In genomic region chr2:34031001-34031412, GRCm38 (mm10) we compare ENCODE assay signal across 11 mouse cellular contexts.
DNase-seq lines count a peak whose midpoint lies in the region; ATAC-seq and TF ChIP-seq lines count a peak whose summit lies in the region.
"Had no signal": no experiment of that assay in that cellular context is flagged by ENCODE, and none has a peak within 500 bp of the region (broad histone marks: within the 10 kb centered on the region; RNA-seq: fewer than 3 reads in every experiment).

No protein-coding gene starts in this region.

- peak; percentile 36 for DNase-seq in kidney, postnatal 14 days
- DNase-seq in kidney, adult 8-10 months = no peak
- peak; percentile 53 for DNase-seq in adrenal gland, postnatal 14 days
- DNase-seq in forebrain, embryonic 11.5 days (ENCODE audit: low spot score) = peak; percentile 50
- DNase-seq in midbrain, embryonic 11.5 days (ENCODE audit: low spot score, missing footprints) = peak; percentile 83
- no peak for DNase-seq in cerebellum, adult 2 months
- DNase-seq in liver, embryonic 11.5 days (ENCODE audit: low spot score) = no peak
- no peak for DNase-seq in ovary, postnatal 14 days (ENCODE audit: low spot score)
- DNase-seq: cerebellum, adult 11-12 months; right cerebral cortex, postnatal 4 days had no signal

- no peak overlapping the region for H3K4me2 ChIP-seq in forebrain, embryonic 11.5 days (ENCODE audit: low read depth, low read length, severe bottlenecking)
- H3K4me2 ChIP-seq in midbrain, embryonic 11.5 days = 0 out of 2 replicates have a peak overlapping the region, but pooled peaks have one; percentile 17
- H3K4me2 ChIP-seq in liver, embryonic 11.5 days = no peak overlapping the region
- H3K4me2 ChIP-seq: limb, embryonic 15.5 days had no signal

- H3K9ac ChIP-seq in forebrain, embryonic 11.5 days (ENCODE audit: low read length) = no peak overlapping the region
- no peak overlapping the region for H3K9ac ChIP-seq in midbrain, embryonic 11.5 days (ENCODE audit: low read length)
- no peak overlapping the region for H3K9ac ChIP-seq in liver, embryonic 11.5 days (ENCODE audit: low read depth, low read length)
- H3K9ac ChIP-seq: limb, embryonic 15.5 days had no signal

- no peak for ATAC-seq in forebrain, embryonic 11.5 days (replicated peaks; ENCODE audit: low FRiP score)
- ATAC-seq in midbrain, embryonic 11.5 days (ENCODE audit: low FRiP score) = no peak
- ATAC-seq in liver, embryonic 11.5 days (replicated peaks; ENCODE audit: low FRiP score) = no peak

- TF ChIP-seq POLR2A in cerebellum, adult 2 months (IDR thresholded peaks at IDR 0.05; ENCODE audit: borderline replicate concordance, insufficient read depth, low read length) = no peak

- no peak for TF ChIP-seq CTCF in cerebellum, adult 2 months (IDR thresholded peaks at IDR 0.05; ENCODE audit: borderline replicate concordance, insufficient read depth, low read depth, low read length)

- no peak overlapping the region for H3K4me3 ChIP-seq in forebrain, embryonic 11.5 days (ENCODE audit: low read depth, low read length)
- H3K4me3 ChIP-seq in midbrain, embryonic 11.5 days (ENCODE audit: low read depth, low read length) = no peak overlapping the region
- no peak overlapping the region for H3K4me3 ChIP-seq in cerebellum, adult 2 months (replicated peaks; ENCODE audit: insufficient read depth, low read depth, low read length)
- no peak overlapping the region for H3K4me3 ChIP-seq in liver, embryonic 11.5 days (ENCODE audit: low read depth, low read length)
- H3K4me3 ChIP-seq: limb, embryonic 15.5 days had no signal

- WGBS in forebrain, embryonic 11.5 days = 20% methylated on average over 11 of the region's 11 CpGs
- 16% methylated on average over 11 of the region's 11 CpGs for WGBS in midbrain, embryonic 11.5 days
- WGBS in cerebellum, adult 2 months = 38% methylated on average over 11 of the region's 11 CpGs
- 17% methylated on average over 11 of the region's 11 CpGs for WGBS in liver, embryonic 11.5 days

- no peaks in the 10 kb centered on the region for H3K27me3 ChIP-seq in forebrain, embryonic 11.5 days (ENCODE audit: control insufficient read depth, insufficient read depth, low read length)
- H3K27me3 ChIP-seq in midbrain, embryonic 11.5 days (ENCODE audit: control insufficient read depth, insufficient read depth, low read length) = no peaks in the 10 kb centered on the region
- H3K27me3 ChIP-seq in cerebellum, adult 2 months (ENCODE audit: control insufficient read depth, insufficient read depth, low read length) = no peaks in the 10 kb centered on the region
- no peaks in the 10 kb centered on the region for H3K27me3 ChIP-seq in liver, embryonic 11.5 days (replicated peaks; ENCODE audit: control insufficient read depth, insufficient read depth, low read length)

- H3K9me3 ChIP-seq in forebrain, embryonic 11.5 days (ENCODE audit: control insufficient read depth, low read length) = no peaks in the 10 kb centered on the region
- no peaks in the 10 kb centered on the region for H3K9me3 ChIP-seq in midbrain, embryonic 11.5 days (ENCODE audit: control insufficient read depth, low read length)
- H3K9me3 ChIP-seq in liver, embryonic 11.5 days (ENCODE audit: control insufficient read depth, low read length) = no peaks in the 10 kb centered on the region
- H3K9me3 ChIP-seq: limb, embryonic 15.5 days had no signal

- H3K27ac ChIP-seq in forebrain, embryonic 11.5 days (ENCODE audit: low read depth, low read length) = no peak overlapping the region
- 0 out of 2 replicates have a peak overlapping the region, but pooled peaks have one; percentile 14 for H3K27ac ChIP-seq in midbrain, embryonic 11.5 days (ENCODE audit: low read depth, low read length)
- no peak overlapping the region for H3K27ac ChIP-seq in cerebellum, adult 2 months (ENCODE audit: insufficient read depth, low read length)
- H3K27ac ChIP-seq in liver, embryonic 11.5 days (ENCODE audit: low read depth, low read length) = no peak overlapping the region
- H3K27ac ChIP-seq: limb, embryonic 15.5 days had no signal

- H3K4me1 ChIP-seq in forebrain, embryonic 11.5 days (replicated peaks; ENCODE audit: control insufficient read depth, insufficient read depth, low read length) = peaks cover 13% of the 10 kb centered on the region; the same call in 1 of the 2 replicates
- H3K4me1 ChIP-seq in midbrain, embryonic 11.5 days (ENCODE audit: control insufficient read depth, insufficient read depth, low read length) = peaks cover 20% of the 10 kb centered on the region
- H3K4me1 ChIP-seq in cerebellum, adult 2 months (ENCODE audit: control insufficient read depth, insufficient read depth, low read length) = no peaks in the 10 kb centered on the region
- no peaks in the 10 kb centered on the region for H3K4me1 ChIP-seq in liver, embryonic 11.5 days (replicated peaks; ENCODE audit: control insufficient read depth, insufficient read depth, low read length)

- no peaks in the 10 kb centered on the region for H3K36me3 ChIP-seq in forebrain, embryonic 11.5 days (ENCODE audit: control insufficient read depth, insufficient read depth, low read length)
- no peaks in the 10 kb centered on the region for H3K36me3 ChIP-seq in midbrain, embryonic 11.5 days (ENCODE audit: control insufficient read depth, insufficient read depth, low read length)
- no peaks in the 10 kb centered on the region for H3K36me3 ChIP-seq in liver, embryonic 11.5 days (ENCODE audit: control insufficient read depth, insufficient read depth, low read length)
- H3K36me3 ChIP-seq: limb, embryonic 15.5 days had no signal

Comparison
In these comparisons a context has a peak if more than half of its experiments do, and no peak if none do; other contexts are left out.
1. DNase-seq: peak in kidney, postnatal 14 days (single experiment), adrenal gland, postnatal 14 days (single experiment), forebrain, embryonic 11.5 days (single experiment) and midbrain, embryonic 11.5 days (single experiment); none in kidney, adult 8-10 months (0 of 2), cerebellum, adult 2 months (0 of 2), liver, embryonic 11.5 days (single experiment) and ovary, postnatal 14 days (single experiment).